Mouse (Mus musculus) thymus, adult 2 months (tissue): ENCODE measurements at regions not wholly inside any gene's neighbourhood (a gene's known extent, or its start where the extent isn't known, plus 50 kb on each side); places are given as distances from the start of the nearest gene placed in this dataset.

ENCODE experiments used
- CTCF ChIP-seq: fragments of 200-500 bp; IDR thresholded peaks from 2 replicates; pipeline ENCODE4 v1.5.1; 2012; ENCODE audit warnings: mild to moderate bottlenecking, control low read depth, low read length, moderate library complexity, borderline replicate concordance; ENCODE audit not compliant: control insufficient read depth, poor library complexity, insufficient read depth; ENCODE audit errors: extremely low read depth
- POLR2A ChIP-seq: fragments of 200-500 bp; IDR thresholded peaks from 2 replicates; pipeline ENCODE4 v1.6.1; 2012; ENCODE audit warnings: mild to moderate bottlenecking, low read length, control low read depth, moderate library complexity; ENCODE audit not compliant: control insufficient read depth, poor library complexity, insufficient read depth; ENCODE audit errors: extremely low read depth

GRCm38 (mm10) chr5:77517252-77517651, 109.4 kb upstream of the Igfbp7 start:
- TF ChIP-seq CTCF (no peak), POLR2A (no peak)
